Mouse (Mus musculus) lung, postnatal 0 days (tissue): Measurements from ENCODE around the gene Gm6793.

ENCODE experiments used
- CTCF ChIP-seq: IDR thresholded peaks from 2 replicates; pipeline ENCODE4 v1.5.1; 2016; ENCODE audit warnings: antibody characterized with exemption, mild to moderate bottlenecking
- EP300 ChIP-seq: IDR thresholded peaks from 2 replicates; pipeline ENCODE4 v1.6.1; 2016; ENCODE audit warnings: antibody characterized with exemption, mild to moderate bottlenecking, control low read depth

- no peak for TF ChIP-seq EP300
- TF ChIP-seq CTCF, result peak; percentile 87
These were observed 19.8 kb upstream of the Gm6793 start for GRCm38 (mm10) chr8:112034603-112035002.
